Mouse (Mus musculus): ENCODE data around the gene Spata13. TPM values are rescaled to one million over a fixed set of nuclear protein-coding genes. Genes with fewer than 3 reads are reported as not detected.

Gene Spata13
- total and polyA plus RNA-seq, 3 experiments: 0.39 to 1.5 TPM; not detected in 1

DNA sequence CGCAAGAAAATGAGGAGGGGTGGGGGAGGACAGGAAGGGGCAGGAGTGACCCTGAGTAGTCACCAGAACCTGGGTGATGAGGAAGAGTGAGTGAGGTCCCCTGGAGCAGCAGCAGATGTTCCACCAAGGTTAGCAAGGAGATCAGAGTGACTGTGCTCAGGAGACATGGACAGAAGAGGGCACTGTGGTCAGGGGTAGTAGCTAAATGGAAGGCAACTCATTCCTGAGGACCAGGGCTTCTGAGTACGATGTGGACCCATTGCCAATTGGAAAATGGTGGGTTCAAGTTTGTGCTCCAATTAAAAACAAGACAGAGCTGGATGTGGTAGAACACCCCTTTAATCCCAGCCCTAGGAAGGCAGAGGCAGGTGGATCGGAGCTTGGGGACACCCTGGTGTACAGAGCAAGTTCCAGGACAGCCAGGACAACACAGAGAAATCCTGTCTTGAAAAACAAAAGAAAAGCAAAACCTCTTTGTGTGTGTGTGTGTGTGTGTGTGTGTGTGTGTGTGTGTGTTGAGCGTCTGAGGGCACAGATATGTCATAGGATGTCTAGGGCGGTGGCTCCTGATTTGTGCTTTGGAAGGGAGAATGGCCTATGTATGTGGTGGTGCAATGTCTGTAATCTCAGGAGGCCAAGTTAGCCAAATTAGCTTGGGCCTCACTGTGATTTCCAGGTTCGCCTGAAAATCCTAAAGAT, 77.9 kb downstream of the Spata13 start:
- TF ChIP-seq UBTF (IDR thresholded peaks at IDR 0.05; ENCODE audit: borderline replicate concordance, insufficient read depth, low read depth, low read length) (no peak), GATA1 (IDR thresholded peaks at IDR 0.05; ENCODE audit: low read depth, low read length) (no peak), POLR2AphosphoS5 (IDR thresholded peaks at IDR 0.05; ENCODE audit: borderline replicate concordance, low read depth, low read length) (no peak), CHD1 (IDR thresholded peaks at IDR 0.05; ENCODE audit: low read depth, low read length) (no peak), MYB (IDR thresholded peaks at IDR 0.05; ENCODE audit: low read depth, low read length) (no peak), E2F4 (IDR thresholded peaks at IDR 0.05; ENCODE audit: borderline replicate concordance, low read depth, low read length) (no peak), MXI1 (IDR thresholded peaks at IDR 0.05; ENCODE audit: low read depth, low read length) (no peak), EP300 (IDR thresholded peaks at IDR 0.05; ENCODE audit: low read depth in 1 of 2, low read length in 2 of 2) (no peak), MYC (IDR thresholded peaks at IDR 0.05; ENCODE audit: low read depth, low read length) (no peak), GABPA (IDR thresholded peaks at IDR 0.05; ENCODE audit: low read depth, low read length) (no peak), MAFK (IDR thresholded peaks at IDR 0.05; ENCODE audit: borderline replicate concordance, low read depth, low read length) (no peak), MAX (IDR thresholded peaks at IDR 0.05; ENCODE audit: low read length) (no peak), ZMIZ1 (IDR thresholded peaks at IDR 0.05; ENCODE audit: low read depth, low read length) (no peak), HCFC1 (IDR thresholded peaks at IDR 0.05; ENCODE audit: low read depth, low read length) (no peak), SIN3A (IDR thresholded peaks at IDR 0.05; ENCODE audit: low read length) (no peak), ELF1 (IDR thresholded peaks at IDR 0.05; ENCODE audit: low read depth, low read length) (no peak), ZC3H11A (IDR thresholded peaks at IDR 0.05; ENCODE audit: low read depth, low read length) (no peak), TBP (IDR thresholded peaks at IDR 0.05; ENCODE audit: low read depth, low read length) (no peak)
- H3K27ac ChIP-seq (ENCODE audit: control insufficient read depth, low read depth, low read length): no peak overlapping the region
- no peak for DNase-seq (ENCODE audit: low read depth, low spot score)
- H3K4me3 ChIP-seq (ENCODE audit: control insufficient read depth in 1 of 2, insufficient read depth in 1 of 2, low read depth in 2 of 2, low read length in 2 of 2): no peak overlapping the region
- no peaks in the 10 kb centered on the region for H3K9me3 ChIP-seq (replicated peaks; ENCODE audit: insufficient read depth, low read length)
- H3K27me3 ChIP-seq (ENCODE audit: control insufficient read depth in 1 of 2, insufficient read depth in 2 of 2, low read length in 2 of 2): no peaks in the 10 kb centered on the region
- no peaks in the 10 kb centered on the region for H3K79me2 ChIP-seq (ENCODE audit: control insufficient read depth, insufficient read depth, low read length, poor library complexity)
- H3K9ac ChIP-seq (ENCODE audit: control insufficient read depth, low read depth, low read length, poor library complexity, severe bottlenecking): no peak overlapping the region
- H3K4me1 ChIP-seq (ENCODE audit: control insufficient read depth in 1 of 2, insufficient read depth in 2 of 2, low read length in 2 of 2): no peaks in the 10 kb centered on the region
- H3K36me3 ChIP-seq (ENCODE audit: control insufficient read depth in 1 of 2, insufficient read depth in 2 of 2, low read length in 2 of 2): no peaks in the 10 kb centered on the region

DNA sequence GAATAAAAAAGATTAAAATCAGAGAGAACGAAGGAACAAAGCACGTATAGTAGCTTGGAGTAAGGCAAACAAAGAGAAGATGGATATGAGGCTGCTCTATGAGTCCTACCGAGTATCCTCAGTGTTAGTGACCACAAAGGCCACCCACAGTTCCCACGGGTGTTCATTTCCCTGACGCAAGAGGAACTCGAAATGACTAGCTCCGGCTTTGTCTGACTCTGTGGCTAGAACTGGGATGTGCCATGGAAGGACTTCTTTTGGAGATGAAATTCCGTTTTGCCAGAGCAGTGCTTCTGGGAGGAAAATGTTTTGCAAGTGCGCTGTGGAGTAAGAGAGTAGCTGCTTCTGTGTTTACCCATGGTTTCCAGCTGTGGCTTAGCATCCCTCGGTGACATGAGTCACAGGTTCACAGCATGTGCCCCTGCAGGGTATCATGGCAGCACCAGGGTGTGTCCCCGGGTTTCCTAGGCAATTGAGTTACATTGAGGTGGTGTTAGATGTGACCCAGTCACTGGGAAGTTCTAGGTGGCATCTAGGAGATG, 78.6 kb downstream of the Spata13 start:
- no peak for DNase-seq (ENCODE audit: low read depth, low spot score)
- H3K9me3 ChIP-seq (replicated peaks; ENCODE audit: insufficient read depth, low read length): no peaks in the 10 kb centered on the region
- no peak overlapping the region for H3K27ac ChIP-seq (ENCODE audit: control insufficient read depth, low read depth, low read length)
- no peak overlapping the region for H3K4me3 ChIP-seq (ENCODE audit: control insufficient read depth in 1 of 2, insufficient read depth in 1 of 2, low read depth in 2 of 2, low read length in 2 of 2)
- H3K79me2 ChIP-seq (ENCODE audit: control insufficient read depth, insufficient read depth, low read length, poor library complexity): no peaks in the 10 kb centered on the region
- no peaks in the 10 kb centered on the region for H3K4me1 ChIP-seq (ENCODE audit: control insufficient read depth in 1 of 2, insufficient read depth in 2 of 2, low read length in 2 of 2)
- H3K27me3 ChIP-seq (ENCODE audit: control insufficient read depth in 1 of 2, insufficient read depth in 2 of 2, low read length in 2 of 2): no peaks in the 10 kb centered on the region
- H3K36me3 ChIP-seq (ENCODE audit: control insufficient read depth in 1 of 2, insufficient read depth in 2 of 2, low read length in 2 of 2): no peaks in the 10 kb centered on the region
- TF ChIP-seq GATA1 (IDR thresholded peaks at IDR 0.05; ENCODE audit: low read depth, low read length) (no peak), NELFE (IDR thresholded peaks at IDR 0.05; ENCODE audit: low read depth, low read length) (no peak), TAL1 (IDR thresholded peaks at IDR 0.05; ENCODE audit: low read length) (no peak), SIN3A (IDR thresholded peaks at IDR 0.05; ENCODE audit: low read length) (no peak), ZMIZ1 (IDR thresholded peaks at IDR 0.05; ENCODE audit: low read depth, low read length) (no peak), TBP (IDR thresholded peaks at IDR 0.05; ENCODE audit: low read depth, low read length) (no peak), MXI1 (IDR thresholded peaks at IDR 0.05; ENCODE audit: low read depth, low read length) (no peak), USF1 (IDR thresholded peaks at IDR 0.05; ENCODE audit: low read depth, low read length) (no peak), HCFC1 (IDR thresholded peaks at IDR 0.05; ENCODE audit: low read depth, low read length) (no peak), MYB (IDR thresholded peaks at IDR 0.05; ENCODE audit: low read depth, low read length) (no peak), ZNF384 (IDR thresholded peaks at IDR 0.05; ENCODE audit: low read depth, low read length) (no peak)
- H3K9ac ChIP-seq (ENCODE audit: control insufficient read depth, low read depth, low read length, poor library complexity, severe bottlenecking): no peak overlapping the region

All from MEL (cell line).